Mouse (Mus musculus) neural tube, embryonic 12.5 days (tissue): ENCODE measurements around the gene D630045J12Rik. TPM values are rescaled to one million over a fixed set of nuclear protein-coding genes. Genes with fewer than 3 reads are reported as not detected.

ENCODE experiments used
- ATAC-seq: fragments of 200-750 bp; cut with Nextera tagmentation; 2 replicates; pipeline ENCODE4 v1.8.0; 2017; ENCODE audit warnings: low read depth, mild to moderate bottlenecking, moderate TSS enrichment, moderate library complexity; ENCODE audit not compliant: low FRiP score
- H3K27ac ChIP-seq: fragments of 300-500 bp; sonication (generic); 2 replicates; pipeline ENCODE4 v1.5.1; 2016
- H3K27me3 ChIP-seq: fragments of 300-500 bp; sonication (generic); replicated peaks from 2 replicates; pipeline ENCODE4 v1.6.1; 2016; ENCODE audit warnings: mild to moderate bottlenecking
- H3K36me3 ChIP-seq: fragments of 300-500 bp; sonication (generic); 2 replicates; pipeline ENCODE4 v1.6.1; 2016; ENCODE audit warnings: mild to moderate bottlenecking
- H3K4me1 ChIP-seq: fragments of 300-500 bp; sonication (generic); 2 replicates; pipeline ENCODE4 v1.6.1; 2016
- H3K4me2 ChIP-seq: fragments of 300-500 bp; sonication (generic); replicated peaks from 2 replicates; pipeline ENCODE4 v1.6.1; 2016; ENCODE audit warnings: mild to moderate bottlenecking
- H3K4me3 ChIP-seq: fragments of 300-500 bp; sonication (generic); 2 replicates; pipeline ENCODE4 v1.5.1; 2016
- H3K9ac ChIP-seq: fragments of 300-500 bp; sonication (generic); 2 replicates; pipeline ENCODE4 v1.6.1; 2016; ENCODE audit warnings: mild to moderate bottlenecking
- H3K9me3 ChIP-seq: fragments of 300-500 bp; sonication (generic); 2 replicates; pipeline ENCODE4 v1.6.1; 2016; ENCODE audit warnings: mild to moderate bottlenecking
- WGBS: fragments of 180-500 bp; shearing (Covaris S2); methylation state at CpG from one replicate; pipeline ENCODE4 v1.1.7; 2016; 5-methylcytosine and 5-hydroxymethylcytosine counted together
- polyA plus RNA-seq: library from polyadenylated mRNA; unstranded; fragments of >200 nt; fragmentation: Nextera tagmentation; extraction: Ambion mirVana; gene quantifications from 2 replicates; pipeline ENCODE4 v1.2.1, GENCODE M21; 2016

The D630045J12Rik gene
- polyA plus RNA-seq, 1 experiment from 2014 or later, result 13.3 TPM

DNA sequence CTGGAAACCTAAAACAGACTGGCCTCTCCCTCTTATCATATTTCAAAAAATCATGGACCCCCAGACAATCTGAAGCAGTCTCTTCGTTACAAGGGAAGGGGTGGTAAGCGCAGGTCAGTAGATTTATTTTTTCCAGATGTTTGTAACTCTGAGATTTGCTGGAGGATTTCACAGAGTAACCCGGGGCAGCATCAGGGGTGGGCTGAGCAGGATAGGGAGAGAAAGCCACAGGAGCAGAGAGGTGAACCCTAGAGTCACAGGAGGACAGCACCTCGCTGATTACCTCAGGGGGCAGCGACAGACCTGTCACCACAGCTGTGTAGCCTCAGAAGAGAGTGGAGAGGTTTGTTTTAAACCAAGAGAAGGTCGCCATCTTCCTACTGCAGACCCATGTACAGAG is 88.4 kb downstream of the D630045J12Rik start:
- H3K9me3 ChIP-seq, result no peaks in the 10 kb centered on the region
- H3K27me3 ChIP-seq, result no peaks in the 10 kb centered on the region
- 58% methylated on average over 6 of the region's 6 CpGs for WGBS
- ATAC-seq, result no peak
- H3K36me3 ChIP-seq, result peaks cover 43% of the 10 kb centered on the region
- H3K4me2 ChIP-seq, result no peak overlapping the region
- H3K9ac ChIP-seq, result no peak overlapping the region
- H3K4me1 ChIP-seq, result peaks cover 36% of the 10 kb centered on the region
- H3K4me3 ChIP-seq, result no peak overlapping the region
- no peak overlapping the region for H3K27ac ChIP-seq

- Histone ChIP-seq H3K36me3 (peaks cover 37% of the 10 kb centered on the region), H3K9ac (no peak overlapping the region), H3K27me3 (no peaks in the 10 kb centered on the region), H3K4me2 (no peak overlapping the region), H3K9me3 (no peaks in the 10 kb centered on the region), H3K4me1 (peaks cover 41% of the 10 kb centered on the region), H3K27ac (no peak overlapping the region), H3K4me3 (no peak overlapping the region)
- 72% methylated on average over 6 of the region's 6 CpGs for WGBS
- no peak for ATAC-seq
Measured at GRCm38 (mm10) chr6:38164705-38165104, 89.1 kb downstream of the D630045J12Rik start.

DNA sequence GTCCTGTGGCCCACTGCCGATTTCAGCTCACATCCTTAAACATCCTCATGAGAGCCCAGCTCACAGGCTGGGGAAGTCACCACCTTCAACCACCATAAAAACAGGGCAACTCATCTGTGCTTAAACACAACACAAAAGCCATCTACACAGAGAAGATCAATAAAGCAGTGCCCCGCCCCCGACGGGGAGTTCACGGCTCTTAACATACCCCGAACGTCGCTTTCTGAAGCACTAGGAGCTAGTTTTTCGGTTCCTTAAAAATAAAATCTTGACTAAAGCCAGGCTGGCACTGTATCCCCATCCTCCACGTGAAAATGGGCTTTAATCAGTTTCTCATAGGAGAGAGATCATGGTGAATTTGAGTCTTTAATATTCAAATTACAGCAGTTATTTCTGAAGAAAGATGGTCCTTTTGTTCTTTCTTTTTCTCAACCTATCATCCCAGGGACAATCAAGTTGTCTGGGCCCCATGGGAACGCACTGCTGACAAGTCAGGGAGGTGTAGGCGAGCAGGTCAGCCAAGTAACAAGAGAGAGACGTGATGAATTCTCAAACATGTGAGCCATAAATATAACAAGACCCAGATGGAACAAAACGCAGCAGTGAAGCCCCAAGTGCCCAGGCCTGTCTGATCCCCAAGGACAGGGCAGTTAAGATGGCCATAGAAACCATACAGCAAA is 90.8 kb downstream of the D630045J12Rik start:
- peaks cover 54% of the 10 kb centered on the region for H3K4me1 ChIP-seq
- no peak for ATAC-seq
- no peaks in the 10 kb centered on the region for H3K27me3 ChIP-seq
- H3K27ac ChIP-seq, result 0 out of 2 replicates have a peak overlapping the region, but pooled peaks have one; percentile 1
- peaks cover 20% of the 10 kb centered on the region for H3K36me3 ChIP-seq
- H3K4me2 ChIP-seq, result 0 out of 2 replicates have a peak overlapping the region, but pooled peaks have one; percentile 1
- no peaks in the 10 kb centered on the region for H3K9me3 ChIP-seq
- 14% methylated on average over 14 of the region's 14 CpGs for WGBS
- H3K9ac ChIP-seq, result no peak overlapping the region
- H3K4me3 ChIP-seq, result no peak overlapping the region

DNA sequence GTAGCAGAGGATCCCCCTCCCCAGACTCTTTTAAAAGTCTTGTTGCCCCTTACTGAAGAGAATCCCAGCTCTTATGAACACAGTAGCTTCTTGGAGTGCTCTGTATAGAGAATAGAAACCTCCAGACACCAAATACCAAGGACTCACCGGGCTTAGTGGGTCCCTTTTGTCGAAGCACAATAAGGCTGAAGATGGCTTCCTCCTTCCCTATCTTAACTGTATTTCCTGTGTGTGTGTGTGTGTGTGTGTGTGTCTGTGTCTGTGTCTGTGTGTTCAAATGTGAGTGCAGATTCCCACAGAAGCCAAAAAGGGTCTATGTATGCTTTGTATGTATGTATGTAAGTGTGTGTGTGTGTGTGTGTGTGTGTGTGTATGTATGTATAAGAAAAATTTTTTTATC is 93.3 kb downstream of the D630045J12Rik start:
- 64% methylated on average over 2 of the region's 2 CpGs for WGBS
- no peak overlapping the region for H3K4me2 ChIP-seq
- no peak for ATAC-seq
- no peak overlapping the region for H3K9ac ChIP-seq
- no peaks in the 10 kb centered on the region for H3K9me3 ChIP-seq
- peaks cover 31% of the 10 kb centered on the region for H3K36me3 ChIP-seq
- H3K27ac ChIP-seq, result no peak overlapping the region
- H3K4me3 ChIP-seq, result no peak overlapping the region
- H3K4me1 ChIP-seq, result peaks cover 54% of the 10 kb centered on the region
- H3K27me3 ChIP-seq, result no peaks in the 10 kb centered on the region

DNA sequence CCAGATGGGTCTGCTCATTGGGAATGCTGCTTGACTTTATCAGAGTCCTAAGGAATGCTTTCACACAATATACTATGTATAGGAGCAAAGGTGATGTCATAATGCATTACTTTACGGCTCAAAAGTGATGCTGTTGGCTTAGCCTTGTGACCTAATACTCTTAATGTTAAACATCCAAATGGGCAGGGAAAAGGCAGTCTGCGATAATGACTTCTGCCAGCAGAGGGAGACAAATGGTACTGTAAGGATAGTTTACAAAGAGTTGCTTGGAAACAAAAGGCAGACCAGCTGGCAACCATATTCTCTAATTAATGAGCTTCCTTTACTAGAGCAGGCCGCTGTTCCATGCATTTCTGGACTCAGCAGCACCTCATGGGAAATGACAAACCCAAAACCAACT is 93.7 kb downstream of the D630045J12Rik start:
- Histone ChIP-seq H3K4me3 (no peak overlapping the region), H3K4me1 (peaks cover 52% of the 10 kb centered on the region), H3K36me3 (peaks cover 31% of the 10 kb centered on the region), H3K27ac (no peak overlapping the region), H3K27me3 (no peaks in the 10 kb centered on the region), H3K9ac (no peak overlapping the region), H3K4me2 (no peak overlapping the region), H3K9me3 (no peaks in the 10 kb centered on the region)
- WGBS, result 27% methylated on average over 3 of the region's 3 CpGs
- ATAC-seq, result no peak

GRCm38 (mm10) chr6:38159576-38159975 is 94.2 kb downstream of the D630045J12Rik start:
- Histone ChIP-seq H3K9ac (no peak overlapping the region), H3K36me3 (peaks cover 30% of the 10 kb centered on the region), H3K9me3 (no peaks in the 10 kb centered on the region), H3K4me2 (no peak overlapping the region), H3K27me3 (no peaks in the 10 kb centered on the region), H3K4me1 (peaks cover 47% of the 10 kb centered on the region), H3K27ac (no peak overlapping the region), H3K4me3 (no peak overlapping the region)
- ATAC-seq, result 0 out of 2 replicates have a peak, but pooled peaks have one; percentile 11
- WGBS, result 76% methylated on average over 4 of the region's 4 CpGs

DNA sequence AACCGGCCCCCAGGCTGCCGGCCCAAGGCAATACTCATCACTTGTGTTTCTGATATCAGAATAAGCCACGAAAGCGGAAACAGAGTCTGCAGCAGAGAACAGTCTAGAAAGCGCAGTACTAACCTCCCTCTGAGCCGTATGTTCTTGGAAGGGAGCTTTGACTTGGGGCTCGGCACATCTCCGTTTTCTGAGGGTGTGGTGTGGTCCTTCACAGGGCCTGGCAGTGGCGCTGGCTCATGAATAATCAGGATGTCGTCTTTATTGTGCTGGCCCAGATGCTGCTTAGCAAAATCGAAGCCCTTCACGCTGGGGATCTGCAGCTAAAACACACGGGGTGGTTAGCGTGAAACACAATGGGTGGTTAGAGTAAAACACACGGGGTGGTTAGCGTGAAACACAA is 95.9 kb downstream of the D630045J12Rik start:
- H3K27me3 ChIP-seq, result no peaks in the 10 kb centered on the region
- no peak overlapping the region for H3K4me2 ChIP-seq
- no peak overlapping the region for H3K4me3 ChIP-seq
- H3K27ac ChIP-seq, result 0 out of 2 replicates have a peak overlapping the region, but pooled peaks have one; percentile 20
- H3K4me1 ChIP-seq, result peaks cover 38% of the 10 kb centered on the region
- H3K9me3 ChIP-seq, result no peaks in the 10 kb centered on the region
- H3K36me3 ChIP-seq, result peaks cover 26% of the 10 kb centered on the region
- 52% methylated on average over 16 of the region's 16 CpGs for WGBS
- no peak overlapping the region for H3K9ac ChIP-seq
- ATAC-seq, result peak; percentile 26; the same call in 1 of the 2 replicates

DNA sequence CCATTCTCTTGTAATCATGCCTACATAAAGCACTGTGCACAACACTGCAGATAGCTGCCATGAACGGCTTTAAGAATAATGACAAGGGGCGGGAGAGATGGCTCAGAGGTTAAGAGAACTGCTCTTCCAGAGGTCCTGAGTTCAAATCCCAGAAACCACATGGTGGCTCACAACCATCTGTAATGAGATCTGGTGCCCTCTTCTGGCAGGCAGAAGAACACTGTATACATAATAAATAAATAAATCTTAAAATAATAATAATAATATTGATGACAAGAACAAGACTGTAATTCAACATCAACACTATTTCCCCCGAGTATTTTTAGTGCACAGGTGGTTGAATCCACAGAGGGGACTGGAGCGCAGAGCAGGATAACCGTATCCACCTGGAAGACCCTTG is 97.6 kb downstream of the D630045J12Rik start:
- Histone ChIP-seq H3K36me3 (peaks cover 31% of the 10 kb centered on the region), H3K4me3 (no peak overlapping the region), H3K27me3 (no peaks in the 10 kb centered on the region), H3K27ac (no peak overlapping the region), H3K9ac (no peak overlapping the region), H3K4me1 (peaks cover 29% of the 10 kb centered on the region), H3K9me3 (no peaks in the 10 kb centered on the region), H3K4me2 (no peak overlapping the region)
- 91% methylated on average over 5 of the region's 5 CpGs for WGBS
- no peak for ATAC-seq

DNA sequence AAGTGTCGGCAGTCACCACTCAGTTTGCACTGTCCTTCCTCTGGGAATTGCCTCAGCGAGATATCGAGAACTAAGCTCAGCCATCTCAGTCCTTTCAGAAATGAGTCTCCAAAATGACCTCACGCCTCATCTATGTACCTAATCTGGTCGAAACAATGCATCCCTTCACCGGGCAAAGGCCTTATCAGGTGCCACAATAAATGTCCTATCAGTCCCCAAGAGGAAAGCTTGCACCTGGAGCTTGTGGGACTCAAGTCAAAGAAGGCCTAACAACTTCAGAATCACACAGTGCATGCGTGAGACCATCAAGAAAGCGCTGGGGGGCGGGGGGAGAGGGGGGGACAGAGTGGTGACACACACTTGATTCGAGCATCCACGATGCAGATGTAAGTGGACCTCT is 101.5 kb downstream of the D630045J12Rik start:
- Histone ChIP-seq H3K9ac (no peak overlapping the region), H3K4me2 (no peak overlapping the region), H3K4me3 (no peak overlapping the region), H3K4me1 (no peaks in the 10 kb centered on the region), H3K9me3 (no peaks in the 10 kb centered on the region), H3K27me3 (no peaks in the 10 kb centered on the region), H3K36me3 (peaks cover 54% of the 10 kb centered on the region), H3K27ac (no peak overlapping the region)
- ATAC-seq, result no peak
- WGBS, result 91% methylated on average over 11 of the region's 11 CpGs

GRCm38 (mm10) chr6:38149483-38149882 is 104.3 kb downstream of the D630045J12Rik start:
- H3K36me3 ChIP-seq, result peaks cover 52% of the 10 kb centered on the region
- no peak overlapping the region for H3K27ac ChIP-seq
- no peak overlapping the region for H3K9ac ChIP-seq
- no peak for ATAC-seq
- H3K9me3 ChIP-seq, result no peaks in the 10 kb centered on the region
- H3K27me3 ChIP-seq, result no peaks in the 10 kb centered on the region
- no peak overlapping the region for H3K4me3 ChIP-seq
- H3K4me1 ChIP-seq, result 0 out of 2 replicates have a peak, but pooled peaks cover 2% of the 10 kb centered on the region
- 91% methylated on average over 19 of the region's 19 CpGs for WGBS
- H3K4me2 ChIP-seq, result no peak overlapping the region

GRCm38 (mm10) chr6:38148626-38149025 is 105.2 kb downstream of the D630045J12Rik start:
- Histone ChIP-seq H3K9me3 (no peaks in the 10 kb centered on the region), H3K4me3 (no peak overlapping the region), H3K27ac (no peak overlapping the region), H3K27me3 (no peaks in the 10 kb centered on the region), H3K4me2 (no peak overlapping the region), H3K9ac (no peak overlapping the region), H3K4me1 (0 out of 2 replicates have a peak, but pooled peaks cover 2% of the 10 kb centered on the region), H3K36me3 (peaks cover 56% of the 10 kb centered on the region)
- no peak for ATAC-seq
- 94% methylated on average over 10 of the region's 10 CpGs for WGBS

- no peaks in the 10 kb centered on the region for H3K27me3 ChIP-seq
- 0 out of 2 replicates have a peak, but pooled peaks cover 2% of the 10 kb centered on the region for H3K4me1 ChIP-seq
- H3K27ac ChIP-seq, result no peak overlapping the region
- WGBS, result 88% methylated on average over 5 of the region's 5 CpGs
- no peak overlapping the region for H3K4me2 ChIP-seq
- no peak overlapping the region for H3K9ac ChIP-seq
- ATAC-seq, result no peak
- no peaks in the 10 kb centered on the region for H3K9me3 ChIP-seq
- H3K4me3 ChIP-seq, result no peak overlapping the region
- peaks cover 58% of the 10 kb centered on the region for H3K36me3 ChIP-seq
Measured at GRCm38 (mm10) chr6:38147301-38147700, 106.5 kb downstream of the D630045J12Rik start.
